In the genomic region with DNA sequence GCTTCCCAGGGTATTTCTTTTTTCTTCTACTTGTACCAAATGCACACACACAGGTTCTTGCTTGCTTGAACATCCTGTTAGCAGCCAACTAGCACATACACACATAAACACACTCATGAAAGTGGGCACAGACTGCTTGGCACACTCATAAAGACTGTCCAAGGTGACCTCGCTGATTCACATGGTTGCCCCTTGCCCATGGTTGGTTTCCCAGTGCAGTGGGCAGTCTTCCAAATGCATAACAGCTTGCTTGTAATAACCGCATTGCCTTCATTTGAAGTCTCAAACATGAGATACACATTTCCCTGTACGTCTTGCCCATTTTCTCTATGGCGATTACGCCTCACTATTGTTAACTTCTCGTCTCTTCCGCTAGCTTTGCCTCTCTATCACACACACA, we compare ENCODE assay signal across 31 mouse cellular contexts.
A peak's percentile ranks its signal among the peaks of the same experiment; 100 is the strongest.
DNase-seq lines count a peak whose midpoint lies in the region; ATAC-seq and TF ChIP-seq lines count a peak whose summit lies in the region.
"Had no signal": no experiment of that assay in that cellular context is flagged by ENCODE, and none has a peak within 500 bp of the region (broad histone marks: within the 10 kb centered on the region; RNA-seq: fewer than 3 reads in every experiment).

No protein-coding gene starts in this region.

- DNase-seq in cerebellum, postnatal 10 days = peak; percentile 77 to 79
- DNase-seq in cerebellum, postnatal 36 days = no peak
- peak; percentile 20 for DNase-seq in forebrain, postnatal 0 days
- no peak for DNase-seq in forebrain, embryonic 10.5 days (ENCODE audit: extremely low spot score, low spot score)
- peak; percentile 12 to 22 for DNase-seq in kidney, adult 8-10 months
- DNase-seq in brain, embryonic 14.5 days (ENCODE audit: low read depth) = peak; percentile 66
- DNase-seq in retina, embryonic 14.5 days (ENCODE audit: low spot score) = no peak
- DNase-seq: adrenal gland, postnatal 14 days; cerebellum, adult 2 months; embryo, embryonic 11 days; heart, adult 2 months; heart, postnatal 4 days; layer of hippocampus, postnatal 36 days; liver; lung, adult 2 months; lung, postnatal 10 days; right cerebral cortex, postnatal 4 days; thymus, adult 18-20 months; thymus, postnatal 25 days had no signal

- no peaks in the 10 kb centered on the region for H3K36me3 ChIP-seq in forebrain, postnatal 0 days (ENCODE audit: insufficient read depth)
- no peaks in the 10 kb centered on the region for H3K36me3 ChIP-seq in forebrain, embryonic 10.5 days (replicated peaks)
- H3K36me3 ChIP-seq in kidney, embryonic 15.5 days = no peaks in the 10 kb centered on the region
- H3K36me3 ChIP-seq: embryonic facial prominence, embryonic 12.5 days; G1E; heart, embryonic 12.5 days; hindbrain, embryonic 15.5 days; intestine, embryonic 15.5 days; neural tube, embryonic 12.5 days had no signal

- WGBS in forebrain, postnatal 0 days = 66% methylated on average over 7 of the region's 7 CpGs
- 98% methylated on average over 7 of the region's 7 CpGs for WGBS in forebrain, embryonic 10.5 days
- 91% methylated on average over 7 of the region's 7 CpGs for WGBS in kidney, embryonic 15.5 days

- no peak for TF ChIP-seq CTCF in forebrain, postnatal 0 days (IDR thresholded peaks at IDR 0.05; ENCODE audit: low read depth)
- TF ChIP-seq CTCF in brain, embryonic 14.5 days (IDR thresholded peaks at IDR 0.05; ENCODE audit: borderline replicate concordance, extremely low read depth, insufficient read depth, insufficient read length) = no peak

- ATAC-seq in forebrain, postnatal 0 days = no peak
- ATAC-seq in kidney, embryonic 15.5 days (replicated peaks; ENCODE audit: low FRiP score) = no peak
- ATAC-seq: intestine, embryonic 15.5 days; midbrain, embryonic 16.5 days had no signal

- TF ChIP-seq POLR2A in brain, embryonic 14.5 days (IDR thresholded peaks at IDR 0.05; ENCODE audit: borderline replicate concordance, extremely low read depth, insufficient read depth, insufficient read length, poor library complexity, severe bottlenecking) = no peak

- H3K27ac ChIP-seq in forebrain, postnatal 0 days (ENCODE audit: low read depth, low read length) = no peak overlapping the region
- H3K27ac ChIP-seq in forebrain, embryonic 10.5 days = no peak overlapping the region
- H3K27ac ChIP-seq in kidney, embryonic 15.5 days = no peak overlapping the region
- H3K27ac ChIP-seq: embryonic facial prominence, embryonic 12.5 days; heart, adult 2 months; hindbrain, embryonic 15.5 days; intestine, embryonic 15.5 days; liver, embryonic 14.5 days; macrophage; neural tube, embryonic 12.5 days; stomach, postnatal 0 days had no signal

- H3K27me3 ChIP-seq in forebrain, postnatal 0 days (ENCODE audit: insufficient read depth, low read length) = no peaks in the 10 kb centered on the region
- no peaks in the 10 kb centered on the region for H3K27me3 ChIP-seq in forebrain, embryonic 10.5 days (ENCODE audit: poor library complexity, severe bottlenecking)
- no peaks in the 10 kb centered on the region for H3K27me3 ChIP-seq in kidney, embryonic 15.5 days
- H3K27me3 ChIP-seq: embryonic facial prominence, embryonic 12.5 days; hindbrain, embryonic 15.5 days; intestine, embryonic 15.5 days; neural tube, embryonic 12.5 days had no signal

- H3K4me3 ChIP-seq in forebrain, postnatal 0 days (ENCODE audit: low read depth, low read length) = no peak overlapping the region
- H3K4me3 ChIP-seq in forebrain, embryonic 10.5 days = no peak overlapping the region
- H3K4me3 ChIP-seq in kidney, embryonic 15.5 days (replicated peaks) = no peak overlapping the region
- H3K4me3 ChIP-seq: embryonic facial prominence, embryonic 12.5 days; heart, adult 2 months; heart, embryonic 12.5 days; hindbrain, embryonic 15.5 days; intestine, embryonic 15.5 days; myocyte; neural tube, embryonic 12.5 days had no signal

- H3K4me2 ChIP-seq in forebrain, postnatal 0 days (ENCODE audit: low read depth) = no peak overlapping the region
- no peak overlapping the region for H3K4me2 ChIP-seq in kidney, embryonic 15.5 days
- H3K4me2 ChIP-seq: embryonic facial prominence, embryonic 12.5 days; heart, embryonic 12.5 days; hindbrain, embryonic 15.5 days; intestine, embryonic 15.5 days; neural tube, embryonic 12.5 days had no signal

- H3K9ac ChIP-seq in forebrain, postnatal 0 days = no peak overlapping the region
- H3K9ac ChIP-seq in kidney, embryonic 15.5 days = no peak overlapping the region
- H3K9ac ChIP-seq: embryonic facial prominence, embryonic 12.5 days; heart, embryonic 12.5 days; hindbrain, embryonic 15.5 days; intestine, embryonic 15.5 days; liver, embryonic 14.5 days; neural tube, embryonic 12.5 days had no signal

- H3K9me3 ChIP-seq in forebrain, postnatal 0 days (ENCODE audit: low read length) = no peaks in the 10 kb centered on the region
- H3K9me3 ChIP-seq in forebrain, embryonic 10.5 days = no peaks in the 10 kb centered on the region
- no peaks in the 10 kb centered on the region for H3K9me3 ChIP-seq in kidney, embryonic 15.5 days (replicated peaks)
- H3K9me3 ChIP-seq: embryonic facial prominence, embryonic 12.5 days; heart, embryonic 12.5 days; hindbrain, embryonic 15.5 days; intestine, embryonic 15.5 days; neural tube, embryonic 12.5 days had no signal

- H3K4me1 ChIP-seq in forebrain, postnatal 0 days (ENCODE audit: insufficient read depth) = peaks cover 4% of the 10 kb centered on the region; the same call in 1 of the 2 replicates
- H3K4me1 ChIP-seq in forebrain, embryonic 10.5 days = no peaks in the 10 kb centered on the region
- H3K4me1 ChIP-seq in kidney, embryonic 15.5 days = no peaks in the 10 kb centered on the region
- H3K4me1 ChIP-seq: embryonic facial prominence, embryonic 12.5 days; heart, embryonic 12.5 days; intestine, embryonic 15.5 days; neural tube, embryonic 12.5 days had no signal

Comparison
In these comparisons a context has a peak if more than half of its experiments do, and no peak if none do; other contexts are left out.
1. DNase-seq: peak in cerebellum, postnatal 10 days (2 of 2), forebrain, postnatal 0 days (single experiment), kidney, adult 8-10 months (2 of 2) and brain, embryonic 14.5 days (single experiment); none in cerebellum, postnatal 36 days (0 of 2), forebrain, embryonic 10.5 days (single experiment) and retina, embryonic 14.5 days (single experiment).